Mouse (Mus musculus): ENCODE measurements around the gene Actr1a.
A peak's percentile ranks its signal among the peaks of the same experiment; 100 is the strongest.

The Actr1a gene

DNA sequence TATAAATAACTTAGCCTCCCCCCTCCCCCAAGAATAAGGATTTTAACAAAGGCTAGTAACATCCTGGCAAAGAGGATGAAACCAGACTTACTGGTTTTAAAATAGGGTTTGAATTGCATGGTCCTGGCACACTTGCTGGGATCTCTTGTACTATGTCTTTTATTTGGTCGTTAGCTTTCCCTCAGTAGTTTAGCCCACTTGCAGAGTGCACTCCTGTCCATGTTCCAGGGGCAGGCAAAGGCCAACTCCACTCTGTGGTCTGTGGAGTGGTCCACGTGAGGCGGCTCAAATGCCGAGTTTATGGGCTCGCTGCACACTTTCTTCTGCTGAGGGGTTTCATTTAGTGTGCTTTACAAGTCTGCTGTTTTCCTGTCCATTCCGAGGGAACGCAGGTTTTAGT is 4.3 kb upstream of the Actr1a start:
- no peak for DNase-seq (ENCODE audit: low read depth, low spot score)

DNA sequence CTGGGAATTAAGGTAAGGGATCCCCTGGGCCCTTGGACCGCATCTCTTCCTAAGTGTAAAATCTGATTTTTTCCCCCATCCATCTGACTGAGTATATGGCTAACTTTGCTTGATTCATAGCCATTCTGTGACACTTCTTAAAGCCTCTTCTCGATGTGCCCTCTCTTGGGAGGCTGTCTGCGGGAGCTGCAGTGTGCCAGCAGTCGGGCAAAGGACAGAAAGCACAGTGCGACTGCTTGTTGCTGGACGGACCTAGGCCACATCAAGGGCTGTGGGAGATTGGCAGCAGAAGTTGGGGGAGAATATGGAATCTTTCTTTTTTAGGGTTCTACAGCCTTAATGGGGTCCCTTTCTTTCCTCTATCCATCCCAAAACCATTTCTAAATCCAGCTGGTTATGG is 3.8 kb upstream of the Actr1a start:
- no peak for DNase-seq (ENCODE audit: low read depth, low spot score)

DNA sequence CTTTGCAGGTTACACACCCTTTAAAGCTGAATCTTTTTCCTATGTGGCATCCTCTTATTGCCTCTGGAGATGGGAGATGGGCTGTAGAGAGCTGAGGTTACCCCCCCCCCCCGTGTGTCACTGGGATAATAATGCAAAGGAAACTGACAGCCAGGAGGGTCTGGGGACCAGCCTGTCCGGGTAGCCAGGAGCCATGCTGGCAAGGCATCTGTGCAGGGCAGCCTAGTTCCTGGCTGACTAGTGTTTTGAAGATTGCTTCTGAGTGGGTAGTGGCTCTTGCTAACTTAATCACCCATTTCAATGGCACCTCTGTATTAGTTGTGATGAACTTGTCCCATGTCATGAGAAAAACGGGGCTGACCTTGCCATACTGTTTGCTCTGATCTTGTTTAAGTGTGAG is 2.9 kb upstream of the Actr1a start:
- DNase-seq (ENCODE audit: low read depth, low spot score) = no peak

DNA sequence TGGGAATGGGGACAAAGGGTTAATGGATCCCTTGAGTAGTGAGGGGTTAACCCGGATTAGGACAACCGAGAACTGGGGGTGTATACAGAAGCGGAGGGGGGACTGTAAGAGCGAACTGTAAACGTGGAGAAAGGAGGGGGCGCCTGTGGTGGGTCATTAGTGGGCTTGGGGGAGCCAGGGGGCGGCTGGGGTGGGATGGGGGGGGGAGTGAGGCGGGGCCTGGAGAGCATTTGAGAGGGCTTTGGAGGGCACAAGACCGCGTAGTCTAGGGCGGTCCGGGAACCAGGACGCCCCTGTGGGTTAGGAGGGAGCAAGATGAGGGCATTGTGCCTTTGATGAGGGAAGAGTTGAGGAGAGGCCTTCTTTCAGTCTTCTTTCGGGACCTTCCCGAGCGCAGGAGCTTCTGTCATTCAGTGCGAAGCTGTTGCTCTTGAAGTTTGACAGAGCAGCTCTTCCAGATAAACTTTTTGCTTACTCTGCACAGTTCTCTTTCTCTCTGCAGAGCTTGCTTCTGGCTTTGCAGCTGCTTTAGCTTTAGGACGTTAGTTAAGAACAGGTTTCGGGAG is 2.0 kb upstream of the Actr1a start:
- no peak for DNase-seq (ENCODE audit: low read depth, low spot score)

DNA sequence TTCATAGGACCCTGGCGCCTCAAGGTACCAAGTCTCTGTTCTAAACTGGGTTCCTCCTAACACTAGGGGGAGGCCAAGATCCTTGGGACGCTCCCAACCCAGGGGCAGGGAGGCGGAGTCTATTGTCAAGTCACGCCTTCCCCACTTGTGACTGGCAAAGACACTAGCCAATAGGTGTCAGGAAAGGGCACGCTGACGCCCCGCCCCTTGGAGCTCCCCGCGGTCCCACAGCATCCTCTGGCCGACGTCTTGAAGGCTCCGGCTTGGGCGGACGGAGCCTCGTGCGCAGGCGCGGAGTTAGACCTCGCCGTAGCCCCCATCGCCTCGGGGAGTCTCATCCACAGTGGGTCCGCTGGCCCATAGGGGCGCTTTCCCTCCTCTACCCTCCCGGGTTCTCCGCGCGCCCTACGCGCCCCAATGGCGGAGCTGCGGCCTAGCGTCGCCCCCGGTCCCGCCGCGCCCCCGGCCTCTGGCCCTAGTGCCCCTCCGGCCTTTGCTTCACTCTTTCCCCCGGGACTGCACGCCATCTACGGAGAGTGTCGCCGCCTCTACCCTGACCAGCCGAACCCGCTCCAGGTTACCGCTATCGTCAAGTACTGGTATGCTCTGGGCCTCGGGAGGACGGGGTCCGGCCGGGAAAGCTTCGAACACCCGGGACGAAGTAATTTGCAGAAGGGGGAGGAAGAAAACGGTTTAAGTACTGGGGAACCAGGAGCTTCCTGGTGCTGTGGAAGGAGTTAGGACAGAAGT is 1.3 kb upstream of the Actr1a start, which contains the start of gene Sufu:
Sufu (plus strand) TSS at position 211 of the 750 bp plus-strand sequence.
- peak; percentile 98 for DNase-seq (ENCODE audit: low read depth, low spot score)

DNA sequence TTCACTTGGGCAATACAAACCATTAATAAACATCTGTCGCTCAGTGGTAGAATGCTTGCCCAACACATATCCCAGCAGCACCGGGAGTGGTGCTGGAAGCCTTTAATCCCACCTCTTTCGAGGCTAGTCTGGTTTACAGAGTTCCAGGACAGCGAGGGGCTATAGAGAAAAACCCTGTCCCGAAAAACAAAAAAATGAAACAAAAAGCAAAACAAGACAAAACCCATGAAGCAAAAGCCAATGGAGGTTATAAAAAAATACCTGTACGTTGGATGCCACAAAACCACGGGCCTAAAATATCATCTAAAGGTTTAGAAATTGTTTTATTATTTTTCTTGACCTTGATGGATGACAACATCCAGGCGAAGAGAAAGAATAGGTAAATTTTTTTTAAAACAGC is 561 bp upstream of the Actr1a start:
- DNase-seq (ENCODE audit: low read depth, low spot score) = no peak

DNA sequence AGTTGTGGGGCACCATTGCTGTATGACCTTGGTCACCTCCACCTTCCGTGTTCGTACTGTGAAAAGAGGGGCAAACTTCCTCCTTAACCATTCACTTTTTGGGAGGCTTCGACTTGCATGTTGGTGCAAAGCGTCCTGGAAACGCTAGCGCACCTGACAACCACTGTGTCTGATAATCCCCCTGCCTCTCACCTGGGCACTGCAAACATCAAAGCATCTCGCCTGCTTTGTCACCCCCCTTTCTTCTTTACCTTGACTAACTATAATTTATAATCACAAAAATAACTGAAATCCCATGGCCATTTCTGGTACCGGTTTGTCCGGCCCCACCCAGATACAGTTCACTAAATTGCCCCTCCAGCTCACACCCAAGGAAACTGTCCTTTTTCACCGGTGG is 838 bp downstream of the Actr1a start:
- DNase-seq (ENCODE audit: low read depth, low spot score) = no peak

DNA sequence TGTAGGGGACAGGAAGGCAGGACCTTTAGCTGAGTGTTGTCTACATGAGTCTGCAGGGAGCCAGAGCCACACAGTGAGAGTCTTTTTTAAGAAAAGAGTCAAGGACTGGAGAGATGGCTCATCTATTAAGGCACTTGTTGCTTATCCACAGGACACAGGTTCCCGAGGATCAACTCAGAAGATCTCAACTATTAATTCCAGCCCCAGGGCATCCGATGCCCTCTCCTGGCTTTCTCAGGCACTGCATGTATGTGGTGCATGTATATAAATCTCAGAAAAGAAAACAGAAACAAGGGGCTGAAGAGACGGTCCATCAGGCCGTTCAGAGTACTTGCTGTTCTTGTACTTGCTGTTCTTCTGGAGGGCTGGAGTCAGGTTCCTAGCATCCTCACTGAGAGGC is 3.5 kb downstream of the Actr1a start:
- no peak for DNase-seq (ENCODE audit: low read depth, low spot score)

DNA sequence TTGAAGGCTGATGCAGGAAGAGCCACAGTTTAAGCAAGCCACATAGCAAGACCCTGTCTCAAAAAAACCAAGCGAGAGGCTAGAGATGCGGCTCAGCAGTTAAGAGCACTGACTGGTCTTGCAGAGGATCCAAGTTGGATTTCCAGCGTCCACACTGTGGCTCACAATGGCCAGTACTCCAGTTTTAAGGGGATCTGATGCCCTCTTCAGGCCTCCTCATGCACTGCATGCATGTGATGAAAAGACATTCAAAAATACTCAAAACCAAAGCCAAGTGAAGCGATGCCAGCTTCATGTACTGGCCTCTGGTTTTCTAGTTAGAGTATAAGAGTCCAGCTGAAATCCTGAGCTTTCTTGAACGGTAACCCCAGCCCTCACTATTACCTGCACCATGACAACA is 5.7 kb downstream of the Actr1a start:
- DNase-seq (ENCODE audit: low read depth, low spot score) = no peak

DNA sequence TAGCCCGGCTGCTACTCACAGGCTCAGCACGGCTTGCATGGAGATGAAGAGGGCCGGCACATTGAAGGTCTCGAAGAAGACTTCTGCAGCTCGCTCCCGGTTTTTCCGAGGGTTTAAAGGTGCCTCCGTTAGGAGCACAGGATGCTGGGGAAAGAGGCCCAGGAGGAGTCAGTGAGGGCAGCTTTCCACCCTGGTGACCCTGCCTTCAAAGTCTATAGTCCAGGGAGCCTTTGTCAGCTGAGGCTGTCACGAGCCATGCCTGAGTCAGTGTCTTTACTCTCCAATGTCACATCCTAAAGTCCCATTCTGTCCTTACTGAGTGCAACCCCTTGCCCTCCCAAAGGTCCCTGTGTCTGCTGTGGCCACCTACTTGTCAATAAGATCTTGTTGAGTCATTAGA is 13.3 kb downstream of the Actr1a start:
- DNase-seq (ENCODE audit: low read depth, low spot score) = no peak

DNA sequence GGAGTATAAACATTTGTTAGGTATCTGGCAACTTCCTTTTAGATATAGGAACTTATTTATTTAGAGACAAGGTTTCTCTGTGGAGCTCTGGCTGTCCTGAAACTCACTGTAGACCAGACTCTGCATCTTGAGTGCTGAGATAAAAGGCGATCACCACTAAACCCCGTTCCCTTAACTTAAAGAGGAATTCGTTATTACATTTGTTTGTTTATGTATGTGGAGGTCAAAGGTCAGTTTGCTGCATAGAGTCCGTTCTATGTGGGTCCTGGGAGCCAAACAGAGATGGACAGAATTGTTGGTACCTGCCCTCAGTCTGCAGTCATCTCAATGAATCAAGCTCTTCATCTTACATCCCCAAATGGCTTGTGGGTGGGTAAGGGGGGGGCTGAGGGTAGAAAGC is 19.7 kb downstream of the Actr1a start:
- no peak for DNase-seq (ENCODE audit: low read depth, low spot score)

DNA sequence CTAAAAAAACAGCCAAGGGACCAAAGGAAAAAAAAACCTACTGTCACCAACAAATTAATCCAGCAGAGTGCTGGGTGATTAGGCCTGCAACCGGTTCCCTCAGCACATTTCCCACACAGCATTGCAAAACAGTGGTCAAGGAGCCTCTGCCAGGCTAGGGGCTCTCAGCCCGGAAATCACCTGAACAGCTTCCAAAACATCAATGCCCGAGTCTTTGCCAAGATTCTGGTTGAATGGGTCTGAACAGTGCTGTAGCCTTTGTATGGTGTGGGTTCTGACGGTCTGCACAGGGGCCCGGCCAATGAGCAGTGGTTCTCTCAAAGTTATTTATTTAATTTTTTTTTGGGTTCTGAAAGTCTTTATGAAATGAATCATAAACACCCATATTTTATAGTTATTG is 20.1 kb downstream of the Actr1a start:
- no peak for DNase-seq (ENCODE audit: low read depth, low spot score)

DNA sequence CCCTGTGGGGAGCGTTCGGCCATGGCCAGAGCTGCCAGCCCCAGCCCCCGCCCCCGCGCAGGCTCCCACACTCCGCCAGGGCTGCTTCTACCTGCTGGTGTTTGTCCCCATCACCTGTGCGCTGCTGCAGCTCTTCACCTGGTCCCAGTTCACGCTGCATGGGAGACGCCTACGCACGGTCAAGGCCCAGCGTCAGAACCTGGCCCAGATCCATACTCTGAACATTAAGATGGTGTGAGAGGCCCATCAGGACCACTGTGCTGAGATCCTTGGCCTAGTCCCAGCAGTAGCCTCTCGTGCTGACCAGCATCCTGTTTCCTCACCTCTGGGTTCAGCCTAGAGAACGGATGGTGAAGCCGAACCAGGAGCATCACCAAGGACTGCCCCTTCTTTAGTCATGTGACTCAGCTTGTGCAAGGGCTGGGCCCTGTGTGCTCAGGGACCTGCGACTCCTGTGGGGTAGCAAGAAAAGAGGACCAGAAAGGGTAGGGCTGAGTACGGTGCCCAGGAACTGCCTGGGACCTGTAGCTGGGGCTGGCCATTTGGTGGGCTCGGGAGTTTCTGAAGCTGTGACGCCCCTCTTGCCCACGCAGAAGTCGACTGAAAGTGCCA is 21.0 kb downstream of the Actr1a start:
- no peak for DNase-seq (ENCODE audit: low read depth, low spot score)

DNA sequence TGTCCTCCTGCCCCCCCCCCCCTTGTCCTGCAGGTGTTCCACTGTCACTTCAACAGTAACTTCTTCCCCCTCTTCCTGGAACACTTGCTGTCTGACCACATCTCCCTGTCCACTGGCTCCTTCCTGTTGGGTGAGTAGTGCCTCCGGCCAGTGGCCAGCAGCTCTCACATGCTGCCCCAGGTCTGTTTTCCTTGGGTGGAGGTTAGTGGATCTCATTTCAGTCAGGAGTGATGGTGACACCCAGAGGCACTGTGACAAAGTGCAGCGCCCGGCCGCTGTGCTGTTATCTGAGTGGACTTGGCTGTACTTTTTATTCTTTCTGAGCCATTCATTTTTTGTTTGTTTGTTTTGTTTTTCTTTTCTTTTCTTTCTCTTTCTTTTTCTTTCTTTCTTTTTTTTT is 26.3 kb downstream of the Actr1a start:
- DNase-seq (ENCODE audit: low read depth, low spot score) = no peak

DNA sequence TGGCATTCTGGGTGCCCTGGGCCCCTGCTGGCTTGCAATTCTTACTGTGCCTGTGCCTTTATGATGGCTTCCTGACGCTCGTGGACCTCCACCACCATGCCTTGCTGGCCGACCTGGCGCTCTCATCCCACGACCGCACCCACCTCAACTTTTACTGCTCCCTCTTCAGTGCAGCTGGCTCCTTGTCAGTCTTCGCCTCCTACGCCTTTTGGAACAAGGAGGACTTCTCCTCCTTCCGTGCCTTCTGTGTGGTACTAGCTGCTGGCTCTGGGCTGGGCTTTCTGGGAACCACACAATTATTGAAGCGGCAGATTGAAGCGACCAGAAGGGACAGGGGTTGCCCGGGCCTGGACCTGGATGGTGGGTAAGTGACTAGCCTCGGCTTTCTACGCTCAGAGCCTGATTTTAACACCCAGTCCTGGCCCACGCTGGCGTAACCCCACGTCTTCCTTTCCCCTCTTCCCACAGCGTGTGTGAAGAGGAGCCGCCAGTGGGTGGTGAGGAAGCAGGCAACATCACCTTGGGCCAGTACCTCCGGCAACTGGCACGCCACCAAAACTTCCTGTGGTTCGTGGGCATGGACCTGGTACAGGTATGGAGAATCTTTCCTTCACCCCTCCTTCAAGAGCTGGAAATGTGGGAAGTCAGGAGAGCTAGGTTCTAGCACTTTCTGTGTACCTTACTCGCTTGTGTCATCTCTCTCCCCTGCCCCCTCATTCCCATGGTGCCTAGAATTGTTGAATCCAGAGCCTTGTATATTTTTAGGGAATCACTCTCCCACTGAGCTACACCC is 27.6 kb downstream of the Actr1a start:
- peak; percentile 78 for DNase-seq (ENCODE audit: low read depth, low spot score)

DNA sequence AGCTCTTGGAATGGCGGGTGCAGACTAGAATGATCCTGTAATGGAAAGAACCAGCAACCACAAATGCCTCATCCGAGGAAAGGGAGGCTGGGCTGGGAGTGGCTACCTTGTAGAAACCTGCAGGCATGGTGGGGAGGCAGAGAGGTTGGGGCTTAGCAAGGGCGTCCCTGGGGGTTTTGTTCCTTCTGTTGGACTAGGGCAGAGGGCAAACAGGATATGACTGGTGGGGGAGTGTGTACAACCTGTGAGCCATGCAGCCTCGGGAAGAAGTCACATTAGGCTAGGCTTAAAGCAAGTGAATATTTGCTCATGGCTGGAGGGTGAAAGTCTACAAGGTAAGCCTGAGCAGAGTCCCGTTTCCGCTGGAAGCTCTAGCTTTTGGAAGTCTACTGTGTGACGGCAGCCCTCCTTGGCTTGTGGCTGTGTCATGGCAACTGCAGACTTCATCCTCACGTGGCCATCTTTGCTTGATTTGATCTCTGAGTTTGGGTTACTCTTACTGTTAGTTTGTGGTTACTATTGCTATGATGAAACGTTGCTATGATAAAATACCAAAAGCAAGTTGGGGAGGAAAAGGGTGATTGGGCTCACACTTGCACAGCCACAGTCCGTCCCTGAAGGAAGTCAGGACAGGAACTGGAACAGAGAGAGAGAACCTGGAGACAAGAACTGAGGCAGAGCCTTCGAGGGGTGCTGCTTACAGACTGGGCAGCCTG is 32.1 kb downstream of the Actr1a start:
- no peak for DNase-seq (ENCODE audit: low read depth, low spot score)

DNA sequence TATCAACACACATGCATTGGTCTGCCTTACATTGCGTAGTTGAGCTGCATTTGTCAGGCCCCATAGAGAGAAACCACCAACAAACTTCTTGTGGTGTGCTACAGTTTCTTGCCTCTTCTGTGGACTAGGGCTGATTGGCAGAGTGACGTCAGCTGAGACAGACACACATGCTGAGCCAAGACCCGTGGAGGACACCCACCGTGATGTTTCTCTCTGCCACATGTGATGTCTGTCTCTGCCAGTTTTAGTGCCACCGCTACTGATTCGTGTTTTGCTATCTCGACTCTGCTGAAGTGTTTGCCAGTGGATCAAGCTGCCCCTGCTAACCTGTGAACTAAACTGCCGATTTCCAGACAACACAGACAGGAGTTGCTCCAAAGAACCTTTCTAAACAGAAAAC is 33.4 kb downstream of the Actr1a start:
- DNase-seq (ENCODE audit: low read depth, low spot score) = no peak

DNA sequence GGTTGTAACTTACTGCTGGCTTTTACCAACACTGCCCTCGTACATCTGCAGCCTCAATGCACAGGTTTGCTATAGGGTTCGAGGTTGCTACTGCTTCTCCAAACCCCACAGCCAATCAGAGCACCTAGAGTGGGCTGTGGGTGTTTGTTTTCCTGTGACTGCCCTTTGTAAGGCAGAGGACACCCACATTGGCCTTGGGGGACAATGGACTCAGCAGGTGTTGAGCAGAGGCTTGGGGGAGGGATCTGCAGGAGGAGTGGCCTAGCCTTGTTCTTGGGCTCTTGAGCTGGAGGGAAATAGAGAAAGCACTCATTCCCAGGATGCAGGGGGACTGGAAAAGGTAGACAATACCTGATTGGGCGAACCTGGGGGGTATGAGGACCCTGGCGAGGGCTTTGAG is 37.2 kb downstream of the Actr1a start:
- DNase-seq (ENCODE audit: low read depth, low spot score) = no peak

DNA sequence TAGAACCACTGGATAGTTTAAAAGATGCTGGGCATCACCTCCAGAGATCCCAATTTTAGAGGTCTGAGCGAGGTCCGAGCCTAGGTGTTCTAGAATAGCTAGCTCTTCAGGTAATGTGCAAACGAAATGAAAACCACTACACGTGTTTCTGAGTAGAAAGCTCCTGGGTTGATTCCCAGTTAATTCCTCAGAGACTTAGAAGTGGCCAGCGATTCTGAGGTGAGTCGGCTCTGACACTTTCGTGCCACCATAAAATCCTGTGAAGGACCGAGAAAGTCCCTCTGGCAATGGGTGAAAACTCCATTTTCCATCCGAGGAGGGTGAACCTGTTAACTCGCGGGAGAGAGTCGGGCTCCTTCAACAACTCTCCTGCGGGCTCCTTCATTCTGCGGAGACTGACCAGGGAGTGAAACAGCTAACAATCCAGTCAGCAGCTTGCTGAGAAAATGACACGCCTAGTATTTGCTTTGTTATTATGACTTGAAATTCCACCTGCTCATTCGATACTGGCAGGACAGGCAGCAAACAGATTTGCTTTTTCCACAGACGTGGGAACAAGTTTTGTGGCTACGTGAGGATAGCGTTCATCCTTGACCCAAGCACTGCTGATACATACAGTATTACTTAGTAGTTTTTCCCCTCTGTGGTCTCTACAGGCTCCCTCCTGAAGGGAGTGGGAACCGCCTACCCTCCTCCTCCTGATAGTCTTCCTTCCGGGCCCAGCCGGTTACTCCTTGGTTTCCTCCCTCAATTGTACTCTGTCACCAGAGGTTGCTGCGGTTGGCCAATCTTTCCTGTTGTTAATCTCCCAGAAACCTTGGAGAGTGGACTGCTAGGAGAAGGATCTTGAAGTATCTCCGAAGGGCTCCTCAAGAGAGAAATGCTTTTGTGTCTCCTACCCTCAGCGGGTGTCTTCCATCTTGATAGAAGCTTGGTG is 37.9 kb downstream of the Actr1a start:
- no peak for DNase-seq (ENCODE audit: low read depth, low spot score)

DNA sequence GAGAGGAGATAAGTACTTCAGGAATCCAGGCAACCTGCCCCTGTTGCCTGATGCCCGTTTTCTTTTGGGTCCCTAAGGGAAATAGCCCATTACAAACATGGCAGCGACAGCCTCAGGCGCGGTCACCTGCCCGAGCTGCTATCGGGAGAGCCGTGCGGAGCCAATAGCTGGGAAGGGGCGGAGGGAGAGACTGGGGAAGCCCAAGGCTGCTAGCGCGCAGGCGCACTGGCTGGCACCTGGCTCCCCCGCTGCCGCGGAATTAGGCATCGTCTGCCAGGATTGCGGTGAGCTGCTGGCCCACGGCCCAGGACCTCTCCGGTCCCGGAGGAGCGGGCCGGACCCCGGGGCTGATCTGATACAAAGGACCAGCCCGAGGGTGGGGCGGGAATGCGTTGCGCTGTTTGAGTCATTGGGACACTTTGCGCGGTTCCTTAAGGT is 38.8 kb downstream of the Actr1a start:
- peak; percentile 88 for DNase-seq (ENCODE audit: low read depth, low spot score)
